Mouse (Mus musculus) granulocyte monocyte progenitor cell, adult 5-6 weeks (primary cell): ENCODE measurements at regions not wholly inside any gene's neighbourhood (a gene's known extent, or its start where the extent isn't known, plus 50 kb on each side); places are given as distances from the start of the nearest gene placed in this dataset.

Experiments used
- ATAC-seq: replicated peaks from 2 replicates; pipeline ENCODE4 v1.8.0; 2016; ENCODE audit warnings: mild to moderate bottlenecking, moderate TSS enrichment, inconsistent platforms; ENCODE audit not compliant: poor library complexity, severe bottlenecking

DNA sequence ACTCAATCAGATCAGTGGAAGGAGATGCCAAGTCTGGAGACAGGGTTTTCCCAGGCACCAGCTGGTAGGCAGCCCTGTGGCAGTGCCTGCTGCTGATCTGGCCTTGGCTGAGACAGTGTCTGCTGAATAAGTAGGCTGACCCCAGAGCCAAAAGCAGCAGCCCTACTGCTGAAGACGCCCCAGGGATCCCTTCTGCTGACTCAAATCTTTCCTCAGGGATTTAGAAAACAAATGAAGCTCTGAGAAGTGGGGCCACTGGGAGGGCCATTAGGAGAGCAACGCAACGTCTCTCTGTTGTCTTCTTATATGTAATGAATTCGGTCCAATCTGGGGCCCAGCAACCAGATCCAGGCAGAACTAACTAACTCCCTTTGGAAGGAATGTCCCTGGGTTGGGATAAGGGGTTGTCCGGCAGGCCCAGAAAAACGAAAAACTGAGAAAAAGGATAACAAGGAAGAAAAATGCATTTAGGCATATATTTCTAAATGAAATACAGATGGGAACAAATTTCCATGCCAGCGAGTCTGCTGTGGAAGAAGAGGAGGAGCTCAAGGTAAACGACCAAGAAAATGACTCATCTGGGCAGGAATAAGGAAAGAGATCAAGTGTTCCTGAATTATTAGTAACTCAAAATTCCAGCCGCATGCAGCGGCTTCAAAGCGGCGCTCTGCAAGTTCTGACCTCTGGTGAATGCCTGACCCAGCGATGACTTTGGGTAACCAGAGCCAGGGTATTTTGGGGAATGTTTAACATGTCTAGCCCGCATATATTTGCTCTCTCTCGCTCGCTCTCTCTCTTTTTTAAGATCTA, 256.7 kb downstream of the Tgfb2 start:
- no peak for ATAC-seq

DNA sequence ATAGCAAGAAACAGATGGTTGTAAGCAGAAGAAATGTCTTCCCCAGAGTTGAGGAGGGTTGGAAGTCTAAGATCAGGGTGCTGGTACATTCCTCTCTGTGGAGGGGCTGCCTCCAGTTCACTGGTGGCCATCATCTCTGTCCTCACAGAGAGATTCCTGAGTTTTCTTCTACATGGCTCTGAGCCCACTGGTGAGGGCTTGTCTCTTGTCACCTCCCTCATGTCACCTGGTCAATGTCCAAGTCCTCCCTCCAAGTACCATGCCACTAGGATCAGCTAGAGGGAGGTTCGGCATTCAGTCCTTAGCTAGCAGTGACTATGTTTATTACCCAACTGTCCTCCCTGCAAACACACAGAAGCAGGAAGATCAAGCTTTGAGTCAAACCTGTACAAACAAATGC, 258.3 kb downstream of the Tgfb2 start:
- ATAC-seq = no peak

DNA sequence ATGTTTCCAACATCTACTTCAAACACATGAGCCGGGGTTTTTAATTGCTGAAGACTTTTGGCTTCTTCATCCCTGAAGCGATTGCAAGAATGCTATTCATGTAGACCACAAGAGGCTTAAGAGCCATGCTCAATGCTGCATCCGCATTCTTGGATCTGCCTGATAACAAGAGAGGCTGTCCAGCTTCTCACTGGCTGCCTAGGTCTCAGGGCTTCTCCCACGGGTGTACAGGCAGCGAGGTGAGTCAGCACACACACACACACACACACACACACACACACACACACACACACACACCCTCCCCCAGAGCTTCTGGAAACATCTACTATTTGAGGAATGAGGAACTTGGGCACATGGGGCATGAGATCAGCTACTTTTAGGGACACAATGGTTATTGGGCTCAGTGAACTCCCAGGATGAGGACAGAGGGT, 261.1 kb downstream of the Tgfb2 start:
- ATAC-seq = no peak

DNA sequence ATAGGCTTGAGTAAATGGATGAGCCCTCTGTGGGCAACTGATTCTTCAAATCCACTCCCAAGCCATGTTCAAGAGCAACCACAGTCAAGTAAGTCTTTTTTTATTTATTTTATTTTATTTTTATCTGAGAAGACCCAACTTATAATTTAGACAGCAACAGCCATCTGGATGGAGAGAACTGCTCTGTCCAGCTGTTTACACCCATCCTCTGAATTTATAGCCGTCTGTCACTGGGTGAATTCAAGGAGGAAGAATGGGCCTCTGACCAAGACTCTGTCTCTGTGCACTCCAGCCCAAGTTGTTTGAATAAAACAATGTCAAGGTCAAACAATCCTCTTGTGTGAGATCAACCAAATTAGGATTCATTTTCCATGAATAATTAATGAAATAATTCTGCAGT, 263.6 kb downstream of the Tgfb2 start:
- no peak for ATAC-seq

DNA sequence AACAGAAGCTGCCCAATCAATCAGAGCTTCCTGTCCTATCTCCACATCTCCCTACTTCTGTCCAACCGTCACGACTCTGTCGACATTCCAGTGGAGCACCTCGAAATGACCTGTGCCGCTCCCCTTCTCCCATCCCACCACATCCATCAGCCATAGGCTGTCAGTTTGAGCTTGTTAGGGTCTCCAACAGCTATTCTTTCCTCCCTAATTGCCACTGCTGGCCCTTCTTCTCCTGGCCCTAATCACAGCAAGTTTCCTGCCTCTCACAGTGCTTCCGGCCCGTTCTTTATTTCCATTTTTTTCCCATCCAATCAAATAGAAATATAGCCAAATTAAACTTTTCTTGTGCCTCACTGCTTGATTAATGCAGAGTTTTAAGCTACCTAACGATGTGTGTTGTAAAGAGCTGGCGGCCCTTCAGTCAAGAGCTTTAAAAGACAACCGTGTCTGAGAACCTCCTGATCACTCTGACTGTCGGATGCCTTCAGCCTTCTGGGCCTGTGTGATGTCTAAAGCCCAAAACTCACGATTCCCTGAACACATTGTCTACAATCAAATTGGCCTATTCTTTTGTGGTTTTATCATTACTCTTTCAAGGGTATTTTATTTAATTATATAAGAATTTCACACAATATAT, 270.3 kb downstream of the Tgfb2 start:
- ATAC-seq = no peak

DNA sequence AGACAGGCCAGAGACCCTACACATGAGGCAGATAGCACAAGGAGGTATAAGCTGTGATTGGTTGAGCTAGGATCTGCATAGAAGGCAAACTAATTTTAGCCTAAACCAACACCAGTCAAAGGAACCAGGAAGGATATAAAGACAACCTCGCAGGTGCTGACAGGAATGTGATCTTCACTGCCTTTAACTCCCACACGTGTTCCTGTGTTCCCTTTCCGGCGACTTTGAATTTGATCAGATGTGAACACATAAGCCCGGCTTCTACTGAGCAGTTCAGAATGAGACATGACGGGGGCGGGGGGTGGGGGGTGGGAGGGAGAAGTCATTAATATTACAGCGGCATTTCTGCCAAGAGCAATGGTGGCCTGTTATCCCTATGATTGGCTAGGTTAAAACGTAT, 271.0 kb downstream of the Tgfb2 start:
- ATAC-seq = no peak

DNA sequence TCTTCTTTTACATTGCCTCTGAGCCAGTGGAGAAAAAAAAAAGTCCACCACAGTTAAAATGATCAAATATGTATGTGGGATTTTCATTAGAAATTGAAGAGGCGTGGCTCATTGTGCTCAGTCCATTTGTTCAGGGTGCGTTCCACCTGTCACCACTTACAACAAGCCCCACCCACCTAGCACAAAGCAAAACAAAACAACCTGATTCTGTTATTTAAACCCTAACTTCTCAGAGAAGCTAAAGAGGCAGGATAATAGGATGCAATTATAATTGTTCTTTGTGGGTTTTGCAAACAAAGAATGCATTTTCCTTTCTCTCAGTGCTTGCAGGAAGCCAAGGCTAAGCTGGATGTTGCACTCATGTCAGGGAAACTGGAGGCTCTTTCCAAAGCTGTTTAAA, 271.8 kb downstream of the Tgfb2 start:
- no peak for ATAC-seq

DNA sequence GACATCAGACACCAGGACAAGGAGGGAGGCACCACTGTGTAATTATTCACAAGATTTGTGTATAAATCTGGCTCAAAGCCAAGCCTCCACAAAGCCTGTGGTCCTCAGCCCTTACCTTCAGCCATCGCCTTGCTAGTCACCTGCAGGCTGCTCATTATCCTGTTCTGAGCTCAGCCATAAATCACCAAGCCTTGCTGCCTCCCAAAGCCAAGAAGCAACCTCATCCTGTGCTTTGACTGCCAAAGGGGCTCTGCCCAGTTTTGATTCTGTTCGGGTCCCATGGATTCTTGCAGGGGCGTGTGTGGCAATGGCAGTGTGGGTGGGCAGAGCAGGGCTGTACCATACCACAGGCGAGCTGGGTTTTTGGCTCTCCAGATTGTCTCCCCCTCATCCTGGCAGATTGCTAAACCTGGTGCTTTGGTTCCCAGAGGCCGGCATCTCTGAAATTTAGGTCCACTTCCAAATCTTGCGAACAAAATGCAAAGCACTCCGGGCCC, 272.6 kb downstream of the Tgfb2 start:
- ATAC-seq = no peak

DNA sequence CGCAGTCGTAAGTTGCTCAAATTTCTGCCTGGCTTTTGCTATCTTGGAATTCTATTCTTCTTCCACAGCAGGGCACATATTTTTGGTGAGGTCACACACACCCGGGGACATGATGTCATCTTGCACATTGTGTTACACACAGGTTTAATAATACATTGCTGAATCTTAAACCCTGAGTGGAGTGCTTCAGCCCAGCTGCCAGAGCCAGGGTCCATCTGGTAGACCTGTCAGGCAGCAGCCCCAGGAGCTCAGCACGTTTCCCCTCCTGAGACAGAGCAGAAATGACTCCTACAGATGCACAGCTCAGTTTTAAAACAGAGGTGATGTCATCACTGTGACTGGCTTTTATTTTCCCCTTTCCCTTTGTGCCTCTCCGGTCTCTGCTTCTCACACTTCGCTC, 280.4 kb downstream of the Tgfb2 start:
- ATAC-seq = no peak

DNA sequence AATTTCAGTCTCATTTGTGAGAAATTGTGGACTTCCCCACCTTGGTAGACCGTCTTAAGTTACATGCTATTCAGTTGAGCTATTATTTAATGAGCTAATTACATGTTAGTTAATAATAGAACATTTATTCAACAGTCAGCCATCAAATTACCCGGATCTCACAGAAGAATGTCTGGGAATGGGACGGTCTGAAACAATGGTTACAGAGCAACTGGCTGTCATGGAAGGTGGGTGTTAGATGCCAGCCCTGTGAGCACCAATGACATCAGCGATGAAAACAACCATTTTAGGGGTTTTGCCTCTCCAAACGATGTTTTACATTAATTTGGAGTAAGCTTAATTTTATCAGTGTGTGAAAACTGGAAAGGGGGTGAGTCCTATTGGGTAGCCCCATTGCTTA, 281.7 kb downstream of the Tgfb2 start:
- no peak for ATAC-seq

DNA sequence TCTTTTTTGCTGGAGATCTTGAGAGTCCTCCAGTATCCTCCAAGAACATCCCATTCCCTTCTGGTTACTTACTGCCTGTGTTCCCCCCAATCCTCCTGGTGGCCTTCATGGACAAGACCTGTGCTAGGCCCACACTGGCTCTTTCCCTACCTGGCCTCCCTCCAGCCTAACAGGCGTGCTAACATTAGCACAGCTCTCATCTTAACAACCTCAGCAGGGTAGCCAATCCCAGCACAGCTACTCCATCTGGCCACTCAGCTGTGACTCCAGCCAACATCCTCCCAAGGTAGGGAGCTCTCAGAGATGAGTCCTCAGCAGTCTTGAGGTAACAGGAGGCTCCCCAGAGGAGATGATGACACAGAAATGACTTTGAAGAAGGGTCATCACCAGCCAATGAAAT, 288.7 kb downstream of the Tgfb2 start:
- no peak for ATAC-seq

DNA sequence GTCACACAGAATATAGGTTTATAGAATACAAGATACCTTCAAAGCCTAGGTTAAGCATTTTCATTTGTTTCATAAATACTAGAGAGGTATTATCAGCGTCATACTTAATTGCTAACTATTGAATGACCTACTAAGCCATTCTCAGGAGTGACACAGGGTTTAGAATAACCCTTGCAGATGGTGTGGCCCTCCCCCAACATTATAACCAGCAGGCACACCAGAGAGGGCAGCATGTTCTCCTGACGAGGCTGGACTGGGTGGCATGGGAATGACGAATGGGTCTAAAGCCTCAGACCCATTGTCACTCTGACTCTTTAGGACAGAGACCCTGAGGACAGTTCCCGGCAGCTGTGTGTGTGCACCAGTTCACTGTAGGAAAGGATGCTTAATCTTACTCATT, 290.5 kb downstream of the Tgfb2 start:
- ATAC-seq = no peak

DNA sequence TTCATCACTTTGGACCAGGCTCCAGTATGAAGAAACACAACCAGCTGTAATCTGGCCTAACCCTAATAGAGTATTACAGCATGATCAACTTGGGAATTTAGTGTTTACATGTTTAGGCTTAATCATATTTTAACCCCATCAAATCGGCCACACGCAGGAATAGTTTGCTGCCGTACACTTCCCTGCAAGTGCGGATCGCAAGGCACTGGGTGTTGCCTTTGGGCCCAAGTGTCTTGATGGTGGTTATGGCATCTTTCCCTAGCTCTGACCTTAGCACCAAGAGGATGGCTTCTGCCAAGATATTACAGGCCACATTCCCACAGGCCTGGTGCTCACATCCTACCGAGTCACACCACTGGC, 291.9 kb downstream of the Tgfb2 start:
- no peak for ATAC-seq

DNA sequence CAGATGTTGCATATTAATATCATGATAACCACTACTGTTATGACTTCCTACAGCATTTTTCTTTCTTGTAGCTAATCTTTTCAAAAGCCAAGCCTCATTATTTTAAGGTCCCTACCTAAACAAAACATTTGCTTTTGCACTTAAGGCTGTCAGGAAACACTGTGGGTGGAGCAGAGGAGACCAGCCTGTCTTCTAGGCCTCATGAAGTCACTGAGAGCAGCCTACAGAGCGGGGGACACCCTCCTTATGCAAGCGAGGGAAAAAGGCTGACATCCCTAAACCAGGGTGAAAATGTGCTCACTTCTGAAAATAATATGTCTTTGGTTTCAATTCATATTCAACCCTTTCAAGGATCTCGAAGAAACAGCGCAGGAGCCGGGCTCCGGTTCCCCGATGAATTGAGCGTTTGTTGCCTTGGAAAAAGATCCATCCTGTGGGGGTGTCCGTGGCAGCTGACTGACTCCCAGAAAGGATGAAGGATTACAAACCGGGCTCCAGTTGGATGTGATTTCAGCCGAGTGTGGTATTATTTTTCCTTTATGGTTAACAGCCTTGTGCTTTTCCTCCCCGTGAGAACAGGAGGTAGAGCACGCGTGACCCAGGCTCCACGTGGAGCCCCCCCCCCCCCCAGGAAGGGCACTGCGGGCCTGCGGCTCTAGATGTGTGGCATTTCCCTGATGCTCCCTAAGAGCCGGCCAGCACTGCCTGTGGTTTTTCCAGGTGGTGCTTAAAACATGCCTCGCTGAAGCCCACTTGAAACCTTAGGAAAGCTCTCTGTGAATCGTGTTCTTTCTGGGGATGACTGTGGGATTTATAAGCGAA, 292.5 kb downstream of the Tgfb2 start:
- ATAC-seq = no peak

DNA sequence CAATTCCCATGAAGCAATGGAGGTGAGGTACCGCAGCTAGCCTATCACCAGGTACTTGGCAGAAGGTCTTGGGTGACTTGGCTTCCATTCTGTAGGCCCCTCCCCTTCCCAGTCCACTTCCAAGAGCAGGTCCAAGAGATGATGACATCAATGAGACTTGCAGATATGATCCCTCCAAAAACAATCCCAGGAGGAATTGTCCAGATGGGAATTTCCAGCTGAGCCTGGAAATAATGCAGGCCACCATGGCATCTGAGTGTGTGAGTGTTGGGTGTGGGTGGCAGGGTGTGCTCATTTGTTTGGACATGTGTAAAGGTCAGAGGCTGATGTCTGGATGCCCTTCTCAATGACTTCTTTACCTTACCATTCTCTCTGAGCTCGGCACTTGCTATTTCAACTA, 293.5 kb downstream of the Tgfb2 start:
- no peak for ATAC-seq

DNA sequence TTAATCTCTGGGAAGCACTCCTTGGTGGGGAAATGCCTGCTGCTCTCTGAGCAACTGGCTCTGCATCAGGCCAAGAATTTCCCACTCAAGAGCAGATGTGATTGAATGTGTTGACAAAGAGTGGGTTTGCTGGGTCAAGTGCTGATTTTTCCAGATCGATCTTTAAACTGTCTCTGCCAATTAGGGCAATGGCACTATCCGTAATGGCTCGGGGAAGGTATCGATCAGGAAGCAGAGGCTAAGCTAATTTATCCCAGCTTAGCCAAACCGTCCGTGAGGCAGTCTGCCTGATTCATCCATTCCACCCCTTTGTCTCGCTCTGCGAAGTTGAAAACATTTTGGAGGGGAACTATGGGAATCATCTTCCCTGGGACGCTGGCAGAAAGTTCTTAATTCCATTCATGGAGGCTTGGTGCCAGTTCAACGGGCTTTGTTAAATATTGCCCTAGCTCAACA, 291.9 kb upstream of the Lyplal1 start:
- no peak for ATAC-seq

DNA sequence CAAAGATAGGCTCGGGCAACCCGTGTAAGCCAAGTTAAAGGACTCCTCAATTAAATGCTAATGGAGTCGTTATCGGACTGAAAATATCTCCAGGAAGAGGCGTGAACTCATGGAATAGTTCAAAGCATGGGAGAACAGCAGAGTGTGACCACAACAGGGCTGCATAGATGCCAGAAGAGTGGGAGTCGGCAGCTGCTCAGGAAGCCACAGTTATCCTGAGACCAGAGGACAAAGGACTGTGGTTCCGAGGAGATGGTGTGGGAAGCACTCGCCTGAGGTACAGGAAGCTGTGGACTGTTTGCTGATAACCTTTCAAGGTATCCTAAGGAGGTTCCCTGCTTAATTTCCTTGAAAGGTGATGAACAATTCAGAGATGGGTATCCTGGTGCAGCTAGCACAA, 290.5 kb upstream of the Lyplal1 start:
- no peak for ATAC-seq

DNA sequence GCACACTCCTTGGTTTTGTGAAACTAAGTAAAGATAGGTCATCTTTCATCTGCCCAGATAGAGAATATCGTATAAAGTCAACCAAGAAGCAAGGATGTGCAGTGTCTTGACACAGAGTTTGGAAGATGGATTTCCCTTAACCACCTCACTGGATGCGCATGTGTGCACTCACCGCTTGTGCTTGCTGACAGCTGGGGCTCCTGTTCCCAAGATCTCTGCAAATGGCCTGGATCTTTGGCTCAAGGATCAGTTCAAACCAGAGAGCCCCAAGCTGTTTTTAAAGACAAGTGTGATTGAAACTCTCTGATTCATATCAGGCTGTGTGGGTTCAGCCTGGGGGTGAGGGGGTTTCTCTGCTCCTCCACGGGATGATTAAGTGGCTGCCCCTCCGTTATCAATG, 288.6 kb upstream of the Lyplal1 start:
- ATAC-seq = no peak

DNA sequence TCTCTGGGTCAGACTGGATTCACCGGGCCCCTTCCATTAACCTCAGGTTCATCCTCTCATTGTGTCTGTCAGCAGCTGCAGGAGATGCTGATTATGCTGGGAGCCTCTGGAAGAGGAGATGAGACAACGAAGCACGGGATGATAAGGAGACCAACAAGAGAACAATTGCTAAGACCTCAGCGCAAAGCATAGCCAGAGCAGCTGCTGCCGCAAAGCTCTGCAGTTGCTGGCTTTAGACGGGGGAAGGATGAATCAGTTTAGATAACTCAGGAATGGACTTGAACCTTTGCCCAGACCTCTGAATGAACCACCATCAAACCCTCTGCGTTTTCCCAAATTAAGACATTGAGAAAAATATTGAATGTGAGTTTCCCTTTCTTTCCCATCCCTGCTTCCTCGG, 282.7 kb upstream of the Lyplal1 start:
- ATAC-seq = no peak

DNA sequence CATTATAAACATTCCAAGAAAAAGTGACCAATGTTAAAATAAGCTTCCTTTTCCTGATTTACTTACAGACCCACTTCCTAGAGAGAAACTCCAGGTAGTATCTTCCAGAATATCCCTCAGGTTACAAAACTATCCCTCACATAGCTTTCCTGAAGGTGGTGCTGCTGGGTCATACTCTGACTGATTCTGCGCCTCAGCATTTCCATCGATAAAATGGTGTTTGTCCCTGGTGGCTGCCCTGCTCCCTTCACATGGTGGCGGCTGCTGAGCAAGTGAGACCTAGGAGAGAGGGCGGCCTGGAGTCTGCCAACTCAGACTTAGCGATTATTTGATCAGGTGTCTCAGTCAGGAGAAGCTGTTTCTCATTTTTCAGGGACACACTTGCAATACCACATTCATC, 275.9 kb upstream of the Lyplal1 start:
- no peak for ATAC-seq

DNA sequence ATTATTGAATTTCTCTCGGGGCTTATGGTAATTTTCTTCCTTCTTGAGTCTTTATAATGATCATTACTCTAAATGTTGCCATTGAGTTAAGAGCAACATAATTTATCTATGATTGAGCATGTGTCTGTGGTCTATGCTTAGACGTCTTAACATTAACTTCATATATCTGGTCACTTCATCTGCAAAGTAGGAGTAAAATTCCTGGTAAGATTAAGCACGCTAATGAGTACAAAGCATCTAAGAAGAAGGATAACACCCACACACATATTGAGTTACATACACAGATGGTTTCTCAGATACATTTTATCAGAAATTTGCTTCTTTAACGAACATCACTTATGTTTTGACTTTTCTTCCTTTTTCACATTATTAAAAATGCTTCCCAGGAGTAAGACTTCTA, 267.3 kb upstream of the Lyplal1 start:
- no peak for ATAC-seq
